Mouse (Mus musculus) spleen, postnatal 14 days (tissue): Measurements from ENCODE around the gene Enoph1.
A peak's percentile ranks its signal among the peaks of the same experiment; 100 is the strongest.

Experiments
- DNase-seq, 2 experiments: peaks; one replicate each; pipeline ENCODE4 v3.0.0; 2021 to 2022; ENCODE audit warnings: low spot score in 2 of 2

The Enoph1 gene

GRCm38 (mm10) chr5:100040281-100040784, 548 bp downstream of the Enoph1 start:
- no peak for DNase-seq

- no peak for DNase-seq
These were observed 1.5 kb downstream of the Enoph1 start for GRCm38 (mm10) chr5:100041272-100041671.

GRCm38 (mm10) chr5:100042467-100042866, 2.7 kb downstream of the Enoph1 start:
- no peak for DNase-seq

GRCm38 (mm10) chr5:100043361-100043760, 3.6 kb downstream of the Enoph1 start:
- DNase-seq, result no peak

- DNase-seq, result no peak
These were observed 4.2 kb downstream of the Enoph1 start for GRCm38 (mm10) chr5:100044030-100044429.

- no peak for DNase-seq
These were observed 4.8 kb downstream of the Enoph1 start for GRCm38 (mm10) chr5:100044621-100045020.

GRCm38 (mm10) chr5:100046096-100046495, 6.3 kb downstream of the Enoph1 start:
- DNase-seq, result no peak

GRCm38 (mm10) chr5:100047143-100047640, 7.4 kb downstream of the Enoph1 start:
- no peak for DNase-seq

- no peak for DNase-seq
These were observed 8.1 kb downstream of the Enoph1 start for GRCm38 (mm10) chr5:100047871-100048270.

- DNase-seq, result no peak
These were observed 10.1 kb downstream of the Enoph1 start for GRCm38 (mm10) chr5:100049904-100050303.

- DNase-seq, result no peak
These were observed 12.9 kb downstream of the Enoph1 start for GRCm38 (mm10) chr5:100052728-100053127.

- DNase-seq, result no peak
These were observed 15.2 kb downstream of the Enoph1 start for GRCm38 (mm10) chr5:100054807-100055547.

- no peak for DNase-seq
These were observed 16.1 kb downstream of the Enoph1 start for GRCm38 (mm10) chr5:100055866-100056369.

GRCm38 (mm10) chr5:100057461-100058209, 17.9 kb downstream of the Enoph1 start:
- DNase-seq, result no peak

GRCm38 (mm10) chr5:100058729-100059128, 18.9 kb downstream of the Enoph1 start:
- no peak for DNase-seq

GRCm38 (mm10) chr5:100059326-100059725, 19.5 kb downstream of the Enoph1 start:
- no peak for DNase-seq

GRCm38 (mm10) chr5:100060876-100061275, 21.1 kb downstream of the Enoph1 start:
- no peak for DNase-seq

- no peak for DNase-seq
These were observed 27.8 kb downstream of the Enoph1 start for GRCm38 (mm10) chr5:100067579-100067978.

- DNase-seq, result no peak
These were observed 29.7 kb downstream of the Enoph1 start for GRCm38 (mm10) chr5:100069526-100069925.

GRCm38 (mm10) chr5:100070255-100070654, 30.5 kb downstream of the Enoph1 start:
- peak; percentile 66 to 74 for DNase-seq

- DNase-seq, result peak in 1 of 2 experiments; percentile 8
These were observed 31.8 kb downstream of the Enoph1 start for GRCm38 (mm10) chr5:100071541-100071940.

GRCm38 (mm10) chr5:100072557-100072956, 32.8 kb downstream of the Enoph1 start:
- no peak for DNase-seq
